Mouse (Mus musculus) neural tube, embryonic 14.5 days (tissue): ENCODE data around the gene Lrrc55. TPM values are rescaled to one million over a fixed set of nuclear protein-coding genes. Genes with fewer than 3 reads are reported as not detected.

Experiments
- ATAC-seq: fragments of 200-750 bp; cut with Nextera tagmentation; 2 replicates; pipeline ENCODE4 v1.8.0; 2017; ENCODE audit warnings: low read depth, mild to moderate bottlenecking, moderate TSS enrichment, moderate library complexity
- H3K27ac ChIP-seq: fragments of 300-500 bp; sonication (generic); 2 replicates; pipeline ENCODE4 v1.5.1; 2014; ENCODE audit warnings: low read depth, mild to moderate bottlenecking, control low read depth, low read length, moderate library complexity, mixed read lengths
- H3K27me3 ChIP-seq: fragments of 300-500 bp; sonication (generic); 2 replicates; pipeline ENCODE4 v1.6.1; 2014; ENCODE audit warnings: low read length; ENCODE audit not compliant: control insufficient read depth, insufficient read depth
- H3K36me3 ChIP-seq: fragments of 300-500 bp; sonication (generic); 2 replicates; pipeline ENCODE4 v1.6.1; 2014; ENCODE audit warnings: low read length, mixed read lengths; ENCODE audit not compliant: control insufficient read depth, insufficient read depth
- H3K4me1 ChIP-seq: fragments of 300-500 bp; sonication (generic); 2 replicates; pipeline ENCODE4 v1.6.1; 2014; ENCODE audit warnings: low read length; ENCODE audit not compliant: control insufficient read depth, insufficient read depth
- H3K4me2 ChIP-seq: fragments of 300-500 bp; sonication (generic); 2 replicates; pipeline ENCODE4 v1.6.1; 2014; ENCODE audit warnings: mild to moderate bottlenecking, low read depth, low read length, control low read depth
- H3K4me3 ChIP-seq: fragments of 300-500 bp; sonication (generic); 2 replicates; pipeline ENCODE4 v1.5.1; 2014; ENCODE audit warnings: low read depth, low read length, control low read depth, mixed read lengths
- H3K9ac ChIP-seq: fragments of 300-500 bp; sonication (generic); replicated peaks from 2 replicates; pipeline ENCODE4 v1.6.1; 2014; ENCODE audit warnings: low read depth, mild to moderate bottlenecking, control low read depth, low read length, mixed read lengths
- H3K9me3 ChIP-seq: fragments of 300-500 bp; sonication (generic); 2 replicates; pipeline ENCODE4 v1.6.1; 2016; ENCODE audit warnings: low read length; ENCODE audit not compliant: control insufficient read depth
- WGBS: fragments of 180-500 bp; shearing (Covaris S2); extraction: QIAGEN DNeasy Blood & Tissue Kit; methylation state at CpG from one replicate; pipeline ENCODE4 v1.1.7; 2014; 5-methylcytosine and 5-hydroxymethylcytosine counted together
- polyA plus RNA-seq: library from polyadenylated mRNA; unstranded; fragments of >200 nt; fragmentation: Nextera tagmentation; extraction: Ambion mirVana; gene quantifications from 2 replicates; pipeline ENCODE4 v1.2.1, GENCODE M21; 2014

Lrrc55 gene
- polyA plus RNA-seq, 1 experiment from 2014 or later, result 11.2 TPM

DNA sequence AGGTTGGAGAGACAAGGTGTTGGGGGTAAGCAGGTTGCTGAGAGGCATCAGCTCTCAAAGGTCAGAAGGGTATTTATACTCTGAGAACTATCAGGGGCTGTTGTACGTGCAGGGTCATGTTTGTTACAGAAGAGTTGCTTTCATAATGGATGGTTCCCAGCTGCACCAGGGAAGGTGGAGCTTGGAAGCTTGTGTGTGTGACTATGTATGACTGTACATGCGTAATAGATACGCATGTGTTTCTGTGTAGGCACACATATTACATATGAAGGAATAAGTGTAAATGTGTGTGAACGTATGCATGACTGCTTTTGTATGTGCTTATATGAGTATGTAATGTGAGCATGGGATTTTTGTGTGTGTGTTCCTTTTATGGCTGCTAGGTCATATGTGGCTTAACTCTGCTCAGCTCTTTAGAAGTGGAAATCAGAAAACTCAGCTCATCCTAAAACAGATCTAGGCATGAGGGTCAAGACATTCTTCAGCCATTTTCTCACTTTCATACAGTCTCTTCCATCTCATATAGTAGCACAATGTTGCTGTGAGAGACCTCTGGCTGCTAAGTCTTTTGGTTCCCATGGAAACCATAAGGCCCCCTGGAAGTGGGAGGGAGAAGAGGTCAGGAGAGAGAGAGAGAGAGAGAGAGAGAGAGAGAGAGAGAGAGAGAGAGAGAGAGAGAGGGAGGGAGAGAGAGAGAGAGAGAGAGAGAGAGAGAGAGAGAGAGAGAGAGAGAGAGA, 35.9 kb downstream of the Lrrc55 start:
- peak; percentile 73 for ATAC-seq
- Histone ChIP-seq H3K4me2 (no peak overlapping the region), H3K9ac (no peak overlapping the region), H3K4me3 (no peak overlapping the region), H3K27me3 (no peaks in the 10 kb centered on the region), H3K36me3 (no peaks in the 10 kb centered on the region), H3K27ac (no peak overlapping the region), H3K9me3 (no peaks in the 10 kb centered on the region), H3K4me1 (0 out of 2 replicates have a peak, but pooled peaks cover 5% of the 10 kb centered on the region)
- WGBS, result 68% methylated on average over 4 of the region's 4 CpGs

DNA sequence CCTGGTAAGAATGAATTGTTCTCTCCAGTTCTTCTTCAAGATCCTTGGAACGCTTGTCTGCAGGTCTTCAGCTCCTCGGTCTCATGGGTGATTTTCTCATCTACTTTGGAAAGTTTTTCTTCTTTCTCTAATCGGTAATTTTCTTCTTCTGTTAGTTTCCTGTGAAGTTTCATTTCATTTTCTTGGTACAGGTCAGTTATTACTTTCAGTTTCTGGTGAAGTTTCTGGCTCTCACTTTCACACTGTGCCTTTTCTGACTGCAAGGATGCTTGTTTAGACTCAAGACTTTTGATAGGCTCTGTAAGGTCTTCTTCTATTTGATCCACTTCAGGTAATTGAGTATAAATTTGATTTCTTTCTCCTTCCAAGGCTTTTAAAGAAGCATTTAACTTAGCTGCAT, 39.6 kb downstream of the Lrrc55 start:
- 0 out of 2 replicates have a peak, but pooled peaks cover 5% of the 10 kb centered on the region for H3K4me1 ChIP-seq
- no peak for ATAC-seq
- WGBS, result 94% methylated on average over 3 of the region's 3 CpGs
- H3K4me2 ChIP-seq, result no peak overlapping the region
- no peak overlapping the region for H3K27ac ChIP-seq
- H3K9ac ChIP-seq, result no peak overlapping the region
- H3K36me3 ChIP-seq, result no peaks in the 10 kb centered on the region
- no peaks in the 10 kb centered on the region for H3K27me3 ChIP-seq
- H3K9me3 ChIP-seq, result no peaks in the 10 kb centered on the region
- no peak overlapping the region for H3K4me3 ChIP-seq

DNA sequence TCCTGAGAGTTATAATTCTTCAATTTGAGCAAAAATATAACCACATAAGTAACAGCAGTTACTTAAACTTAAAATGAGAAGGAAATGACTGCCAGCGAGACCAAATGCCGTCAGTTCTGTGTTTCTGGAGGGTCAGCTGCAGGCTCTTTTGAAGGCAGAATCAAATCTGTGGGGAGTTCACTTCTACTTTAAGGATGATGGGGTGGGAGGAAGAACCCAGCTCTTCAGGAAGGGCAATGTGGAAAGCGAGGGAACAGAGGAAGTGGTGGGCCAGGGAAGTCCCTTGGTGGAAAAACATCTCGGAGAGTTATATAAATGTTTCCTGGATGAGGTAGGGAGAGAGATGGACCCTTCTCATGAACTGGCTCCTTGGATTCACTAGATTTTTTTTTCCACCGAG, 40.9 kb downstream of the Lrrc55 start:
- no peak overlapping the region for H3K4me2 ChIP-seq
- no peaks in the 10 kb centered on the region for H3K36me3 ChIP-seq
- H3K4me3 ChIP-seq, result no peak overlapping the region
- H3K9me3 ChIP-seq, result no peaks in the 10 kb centered on the region
- no peaks in the 10 kb centered on the region for H3K4me1 ChIP-seq
- H3K27me3 ChIP-seq, result no peaks in the 10 kb centered on the region
- no peak overlapping the region for H3K9ac ChIP-seq
- H3K27ac ChIP-seq, result no peak overlapping the region
- WGBS, result 94% methylated on average over 5 of the region's 5 CpGs
- no peak for ATAC-seq

DNA sequence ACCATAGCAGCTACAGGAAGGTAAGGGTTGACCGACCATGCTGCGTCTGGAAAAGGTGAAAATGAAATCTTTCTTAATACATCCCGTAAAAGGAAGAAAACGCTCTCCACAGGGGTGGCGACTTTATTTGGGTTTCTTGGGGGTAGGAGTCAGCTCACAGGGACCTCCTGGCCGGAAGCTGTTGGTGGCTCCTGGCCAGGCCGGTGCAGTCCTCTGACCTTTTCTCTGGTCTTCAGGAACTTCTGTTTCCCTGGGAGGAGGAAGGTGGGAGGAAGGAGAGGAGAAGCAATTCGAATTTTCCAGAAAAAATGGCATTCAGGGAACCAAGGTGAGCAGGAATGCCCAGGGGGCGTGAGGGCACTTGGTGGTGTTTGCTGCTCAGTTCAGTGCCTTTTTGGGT, 41.7 kb downstream of the Lrrc55 start:
- H3K9ac ChIP-seq, result no peak overlapping the region
- 82% methylated on average over 9 of the region's 9 CpGs for WGBS
- no peaks in the 10 kb centered on the region for H3K9me3 ChIP-seq
- H3K27ac ChIP-seq, result no peak overlapping the region
- H3K27me3 ChIP-seq, result no peaks in the 10 kb centered on the region
- no peak for ATAC-seq
- H3K4me3 ChIP-seq, result no peak overlapping the region
- H3K4me2 ChIP-seq, result no peak overlapping the region
- no peaks in the 10 kb centered on the region for H3K4me1 ChIP-seq
- H3K36me3 ChIP-seq, result no peaks in the 10 kb centered on the region

DNA sequence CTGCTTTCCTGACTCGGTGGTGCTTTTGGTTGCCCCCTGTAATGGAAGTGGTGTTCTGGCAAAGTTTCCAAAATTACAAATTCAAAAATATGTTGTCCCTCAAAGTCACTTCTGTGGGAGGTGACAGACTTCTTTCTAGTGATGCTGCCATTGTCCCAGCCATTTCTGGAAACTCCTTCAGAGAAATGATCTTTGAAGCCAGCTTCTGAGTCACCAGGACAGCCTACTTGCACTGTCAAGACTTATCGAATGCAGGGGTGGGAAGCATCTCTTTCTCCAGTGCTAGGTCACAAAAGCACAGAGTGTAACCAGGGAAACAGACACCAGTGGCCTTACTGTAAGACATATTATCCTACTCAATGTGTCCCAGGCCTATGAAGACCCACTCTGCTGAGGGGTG, 45.8 kb downstream of the Lrrc55 start:
- Histone ChIP-seq H3K9me3 (no peaks in the 10 kb centered on the region), H3K27me3 (no peaks in the 10 kb centered on the region), H3K4me2 (no peak overlapping the region), H3K4me3 (no peak overlapping the region), H3K9ac (no peak overlapping the region), H3K27ac (no peak overlapping the region), H3K36me3 (no peaks in the 10 kb centered on the region), H3K4me1 (no peaks in the 10 kb centered on the region)
- ATAC-seq, result no peak
- WGBS, result 92% methylated on average over 2 of the region's 2 CpGs

DNA sequence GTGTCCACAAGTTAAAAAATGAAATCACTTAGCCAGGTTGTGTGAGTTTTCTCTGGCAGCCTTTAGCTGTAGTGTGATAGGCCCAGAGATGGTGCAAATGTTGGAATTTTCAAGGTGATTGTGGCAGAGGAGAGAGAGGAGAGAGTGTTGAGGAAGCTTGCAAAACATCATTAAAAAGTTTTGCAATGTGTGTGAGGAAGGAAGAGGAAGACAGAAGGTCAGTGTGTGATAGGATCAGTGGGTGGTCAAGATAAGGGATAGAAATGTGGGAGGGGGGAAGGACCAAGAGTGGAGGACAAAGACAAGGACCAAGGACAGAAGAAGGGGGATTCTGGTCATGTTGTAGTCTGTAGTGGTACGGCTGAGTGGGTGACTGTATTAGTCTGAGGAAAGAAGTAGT, 46.6 kb downstream of the Lrrc55 start:
- WGBS, result 70% methylated on average over 1 of the region's 1 CpGs

DNA sequence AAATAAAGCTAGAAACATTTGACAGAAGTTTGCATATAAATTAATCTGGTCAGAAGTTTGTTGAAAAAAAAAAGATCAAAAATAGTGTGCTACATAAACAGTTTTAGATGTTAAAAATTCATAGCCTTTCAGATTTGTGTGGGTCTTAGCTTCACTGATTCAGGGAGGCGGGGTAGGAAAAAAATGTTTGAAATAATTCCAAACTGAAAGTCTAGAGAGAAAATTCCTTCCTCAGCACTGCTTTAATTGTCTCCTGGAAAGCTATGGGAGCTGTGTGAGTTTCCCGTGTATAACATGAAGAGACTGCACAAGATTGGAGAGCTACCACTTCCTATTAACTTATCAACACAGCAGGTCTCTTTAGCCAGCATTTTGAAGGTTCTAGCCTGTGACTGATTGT, 49.5 kb downstream of the Lrrc55 start:
- Histone ChIP-seq H3K27ac (no peak overlapping the region), H3K9me3 (no peaks in the 10 kb centered on the region), H3K4me1 (no peaks in the 10 kb centered on the region), H3K27me3 (no peaks in the 10 kb centered on the region), H3K36me3 (no peaks in the 10 kb centered on the region), H3K9ac (no peak overlapping the region), H3K4me3 (no peak overlapping the region), H3K4me2 (no peak overlapping the region)
- ATAC-seq, result no peak
- 90% methylated on average over 2 of the region's 2 CpGs for WGBS

More for the DNA sequence above, 46.6 kb downstream of the Lrrc55 start:
- no peak for ATAC-seq
- Histone ChIP-seq H3K9me3 (no peaks in the 10 kb centered on the region), H3K27me3 (no peaks in the 10 kb centered on the region), H3K4me1 (no peaks in the 10 kb centered on the region), H3K4me2 (no peak overlapping the region), H3K27ac (no peak overlapping the region), H3K36me3 (no peaks in the 10 kb centered on the region), H3K9ac (no peak overlapping the region), H3K4me3 (no peak overlapping the region)

DNA sequence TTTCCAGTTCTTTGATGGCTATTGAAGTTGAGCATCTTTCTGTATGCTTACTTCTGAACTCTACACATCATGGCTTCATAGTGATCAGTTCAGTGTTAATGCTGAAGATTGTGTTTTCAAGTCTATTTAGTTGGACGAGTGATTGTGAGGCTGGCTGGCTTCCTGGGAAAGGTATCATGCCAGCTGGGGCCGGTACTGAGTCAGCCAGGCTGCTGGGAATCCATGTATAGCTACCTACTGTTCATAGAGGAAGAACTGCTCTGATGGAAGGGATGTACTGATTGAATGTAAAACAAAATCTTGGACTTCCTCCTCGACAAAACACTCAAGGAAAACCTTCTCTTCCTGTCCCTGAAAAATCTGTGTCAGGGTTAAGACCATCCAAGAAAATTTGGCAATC, 51.7 kb downstream of the Lrrc55 start:
- H3K9me3 ChIP-seq, result no peaks in the 10 kb centered on the region
- WGBS, result 84% methylated on average over 3 of the region's 3 CpGs
- H3K4me2 ChIP-seq, result no peak overlapping the region
- no peaks in the 10 kb centered on the region for H3K27me3 ChIP-seq
- ATAC-seq, result no peak
- no peaks in the 10 kb centered on the region for H3K36me3 ChIP-seq
- H3K4me3 ChIP-seq, result no peak overlapping the region
- H3K4me1 ChIP-seq, result no peaks in the 10 kb centered on the region
- H3K27ac ChIP-seq, result no peak overlapping the region
- no peak overlapping the region for H3K9ac ChIP-seq

DNA sequence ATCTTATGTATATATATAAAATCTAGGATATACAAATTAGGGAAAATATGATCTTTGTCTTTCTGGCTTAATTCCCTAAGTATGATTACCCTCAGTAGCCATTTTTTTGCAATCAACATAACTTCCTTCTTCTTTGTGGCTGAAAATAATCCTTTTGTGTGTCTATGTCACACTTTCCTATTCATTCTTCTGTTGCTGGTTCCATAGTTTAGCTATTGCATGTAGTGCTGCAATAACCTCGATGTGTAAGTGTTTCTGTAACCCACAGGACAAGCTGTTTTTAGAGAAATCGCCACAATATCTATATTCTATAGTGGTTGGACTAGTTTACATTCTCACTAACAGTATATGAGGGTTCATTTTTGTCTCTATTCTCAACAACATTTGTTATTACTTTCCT, 52.1 kb downstream of the Lrrc55 start:
- Histone ChIP-seq H3K4me1 (no peaks in the 10 kb centered on the region), H3K9me3 (no peaks in the 10 kb centered on the region), H3K36me3 (no peaks in the 10 kb centered on the region), H3K27me3 (no peaks in the 10 kb centered on the region), H3K4me3 (no peak overlapping the region), H3K27ac (no peak overlapping the region), H3K4me2 (no peak overlapping the region), H3K9ac (no peak overlapping the region)
- ATAC-seq, result no peak
- WGBS, result 86% methylated on average over 2 of the region's 2 CpGs
